Mouse (Mus musculus): ENCODE measurements around the gene Dgat2. TPM values are rescaled to one million over a fixed set of nuclear protein-coding genes. Genes with fewer than 3 reads are reported as not detected.

Gene Dgat2
- polyA plus RNA-seq, 1 experiment from 2014 or later, result 31.2 TPM

Other genes with a start within 250 kb of the Dgat2 start
- 19.1 and 22.6 TPM in 2 replicates for gene Uvrag, start 41.6 kb downstream of the Dgat2 start, polyA plus RNA-seq (2015; fragmentation: Nextera tagmentation; extraction: Ambion mirVana)
- gene Mogat2, start 55.9 kb upstream of the Dgat2 start, polyA plus RNA-seq (2015; fragmentation: Nextera tagmentation; extraction: Ambion mirVana), result 6.6 and 7.7 TPM in 2 replicates
- 2.1 and 4.2 TPM in 2 replicates for gene Map6, start 84.7 kb upstream of the Dgat2 start, polyA plus RNA-seq (2015; fragmentation: Nextera tagmentation; extraction: Ambion mirVana)
- 1,575 and 1,603 TPM in 2 replicates for gene Serpinh1, start 170.5 kb upstream of the Dgat2 start, polyA plus RNA-seq (2015; fragmentation: Nextera tagmentation; extraction: Ambion mirVana)
- gene Gdpd5, start 198.7 kb upstream of the Dgat2 start, polyA plus RNA-seq (2015; fragmentation: Nextera tagmentation; extraction: Ambion mirVana), result 14.5 and 17.3 TPM in 2 replicates

All from kidney, embryonic 15.5 days (tissue).